Mouse (Mus musculus): ENCODE results near the gene Sbp. TPM values are rescaled to one million over a fixed set of nuclear protein-coding genes. Genes with fewer than 3 reads are reported as not detected.
"Not testable (repeated sequence)": the region's sequence is repeated elsewhere in the genome, so short reads cannot be mapped to it uniquely, and the experiment has no call there.

Sbp gene
- not detected for total RNA-seq (2021)

GRCm38 (mm10) chr17:23941372-23941771, at the start of gene Sbp:
TSS of gene Sbp (plus strand) at chr17:23941672.
- no peak for DNase-seq
- intact Hi-C loops (cut with DNase I): no loop called here

GRCm38 (mm10) chr17:23917158-23917557, 24.3 kb upstream of the Sbp start, which contains the start of gene Dcpp3:
TSS of gene Dcpp3 (plus strand) at chr17:23917458.
- DNase-seq; intact Hi-C loops (cut with DNase I): not testable (repeated sequence)

GRCm38 (mm10) chr17:23924531-23925007, 16.9 kb upstream of the Sbp start:
- peak; percentile 94 for DNase-seq
- intact Hi-C loops (cut with DNase I): no loop called here

GRCm38 (mm10) chr17:23925090-23925493, 16.4 kb upstream of the Sbp start:
- intact Hi-C loops (cut with DNase I): no loop called here
- DNase-seq: peak; percentile 89

GRCm38 (mm10) chr17:23931157-23931556, 10.3 kb upstream of the Sbp start:
- no peak for DNase-seq
- intact Hi-C loops (cut with DNase I): no loop called here

- DNase-seq; intact Hi-C loops (cut with DNase I): not testable (repeated sequence)
Measured at GRCm38 (mm10) chr17:23947486-23947885, 6.0 kb downstream of the Sbp start.

GRCm38 (mm10) chr17:23949068-23949467, 7.6 kb downstream of the Sbp start:
- intact Hi-C loops (cut with DNase I): no loop called here
- DNase-seq: no peak

GRCm38 (mm10) chr17:23950828-23951227, 9.4 kb downstream of the Sbp start:
- DNase-seq; intact Hi-C loops (cut with DNase I): not testable (repeated sequence)

- intact Hi-C loops (cut with DNase I): no loop called here
- no peak for DNase-seq
Measured at GRCm38 (mm10) chr17:23955174-23955573, 13.7 kb downstream of the Sbp start, which contains the start of gene Sbpl. TSS of gene Sbpl (minus strand) at chr17:23955274.

- peak; percentile 78 for DNase-seq
- intact Hi-C loops (cut with DNase I): loop anchor here (5.0 to 10.0 kb wide), 2 partner anchors 108 to 185 kb away; partner anchors contain the start of gene Flywch1
Measured at GRCm38 (mm10) chr17:23960084-23960738, 18.7 kb downstream of the Sbp start.

- intact Hi-C loops (cut with DNase I): loop anchor here (5.0 to 10.0 kb wide), 2 partner anchors 109 to 187 kb away; partner anchors contain the start of gene Flywch1
Measured at GRCm38 (mm10) chr17:23961573-23962122, 20.2 kb downstream of the Sbp start.

GRCm38 (mm10) chr17:23965805-23966425, 24.4 kb downstream of the Sbp start:
- intact Hi-C loops (cut with DNase I): loop anchor here (10.0 kb wide), 1 partner anchor 191 kb away; the partner anchor contains the start of gene Flywch1
- no peak for DNase-seq

More at GRCm38 (mm10) chr17:23961573-23962122, 20.2 kb downstream of the Sbp start:
- no peak for DNase-seq

GRCm38 (mm10) chr17:23966658-23967401, 25.4 kb downstream of the Sbp start:
- intact Hi-C loops (cut with DNase I): loop anchor here (10.0 kb wide), 1 partner anchor 192 kb away; the partner anchor contains the start of gene Flywch1
- DNase-seq: no peak

- intact Hi-C loops (cut with DNase I): loop anchor here (10.0 kb wide), 1 partner anchor 194 kb away; the partner anchor contains the start of gene Flywch1
- DNase-seq: no peak
Measured at GRCm38 (mm10) chr17:23968780-23969179, 27.3 kb downstream of the Sbp start.

- DNase-seq: peak; percentile 78
- intact Hi-C loops (cut with DNase I): loop anchor here (10.0 kb wide), 1 partner anchor 194 kb away; the partner anchor contains the start of gene Flywch1
Measured at GRCm38 (mm10) chr17:23969231-23969630, 27.8 kb downstream of the Sbp start.

- intact Hi-C loops (cut with DNase I): no loop called here
- DNase-seq: no peak
Measured at GRCm38 (mm10) chr17:23971315-23971714, 29.8 kb downstream of the Sbp start.

- DNase-seq: no peak
- intact Hi-C loops (cut with DNase I): no loop called here
Measured at GRCm38 (mm10) chr17:23976665-23977064, 35.2 kb downstream of the Sbp start.

GRCm38 (mm10) chr17:23979471-23979870, 38.0 kb downstream of the Sbp start:
- no peak for DNase-seq
- intact Hi-C loops (cut with DNase I): no loop called here

- intact Hi-C loops (cut with DNase I): no loop called here
- DNase-seq: no peak
Measured at GRCm38 (mm10) chr17:23980297-23980909, 38.9 kb downstream of the Sbp start, which contains the start of gene Prss30. TSS of gene Prss30 (minus strand) at chr17:23980566.

- no peak for DNase-seq
- intact Hi-C loops (cut with DNase I): no loop called here
Measured at GRCm38 (mm10) chr17:23982912-23983311, 41.4 kb downstream of the Sbp start.
